Mouse (Mus musculus) C3H10T1/2 (cell line): ENCODE data around the gene Gm3238. TPM values are rescaled to one million over a fixed set of nuclear protein-coding genes. Genes with fewer than 3 reads are reported as not detected.

Source experiments
- polyA plus RNA-seq, 2 experiments: library from polyadenylated mRNA; unstranded; fragments of >200 nt; fragmentation: generic; extraction: Trizol; gene quantifications; one replicate each; pipeline ENCODE4 v1.2.1; 2012; ENCODE audit warnings: missing spikeins in 2 of 2

Gm3238 gene
- not detected for polyA plus RNA-seq

DNA sequence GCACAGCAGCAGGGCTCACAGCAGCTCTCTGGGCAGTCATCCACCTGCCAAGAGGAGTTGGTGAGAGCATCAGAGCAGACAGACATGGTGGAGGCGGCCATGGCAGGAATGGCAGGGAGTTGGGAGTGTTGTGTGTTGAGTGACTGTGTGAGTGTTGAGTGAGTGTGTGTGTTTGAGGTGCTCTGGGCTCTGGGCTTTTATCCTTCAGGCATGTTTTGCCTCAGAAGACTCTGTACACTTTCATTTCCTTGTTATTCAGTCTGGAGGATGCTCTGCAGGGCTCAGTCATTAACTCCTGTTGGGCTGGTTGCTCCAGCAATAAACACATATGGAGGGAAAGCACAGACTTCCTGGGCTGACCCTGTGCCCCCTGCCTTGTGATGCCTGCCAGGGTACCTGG, at the start of gene Gm3238:
Gm3238 (minus strand) TSS at position 101 of the 400 bp plus-strand sequence.

DNA sequence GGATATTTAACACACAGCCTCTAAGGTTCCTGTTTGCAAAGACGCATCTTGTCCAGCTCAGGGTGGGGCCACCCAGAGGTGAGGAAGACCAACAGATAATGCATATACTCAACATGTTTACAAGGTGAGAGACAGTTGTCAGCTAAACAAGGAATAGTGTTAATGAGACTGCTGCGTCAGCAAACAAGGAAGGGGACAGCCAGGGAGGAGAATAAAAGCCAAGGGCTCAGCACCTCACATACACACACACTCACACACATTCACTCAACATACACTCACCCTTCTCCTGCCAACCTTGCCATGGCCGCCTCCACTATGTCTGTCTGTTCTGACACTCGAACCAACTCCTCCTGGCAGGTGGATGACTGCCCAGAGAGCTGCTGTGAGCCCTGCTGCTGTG, 43.3 kb upstream of the Gm3238 start, which contains the start of gene Gm2696:
Gm2696 (plus strand) TSS at position 301 of the 400 bp plus-strand sequence.

DNA sequence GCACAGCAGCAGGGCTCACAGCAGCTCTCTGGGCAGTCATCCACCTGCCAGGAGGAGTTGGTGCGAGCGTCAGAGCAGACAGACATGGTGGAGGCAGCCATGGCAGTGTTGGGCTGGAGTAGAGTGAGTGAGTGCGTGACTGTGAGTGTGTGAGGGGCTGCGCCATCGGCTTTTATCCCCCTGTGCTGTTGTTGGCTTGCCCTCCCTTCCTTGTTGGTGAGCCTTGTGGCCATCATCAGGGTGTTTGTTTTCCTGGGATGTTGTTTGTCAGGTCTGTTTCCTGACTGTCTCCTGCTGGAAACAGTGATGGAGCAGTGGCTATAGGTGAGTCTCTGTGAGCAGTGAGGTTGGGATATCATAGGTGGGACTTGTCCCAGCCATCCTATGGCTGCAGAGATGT, 40.6 kb upstream of the Gm3238 start, which contains the start of gene Gm9507:
Gm9507 (minus strand) TSS at position 101 of the 400 bp plus-strand sequence.

DNA sequence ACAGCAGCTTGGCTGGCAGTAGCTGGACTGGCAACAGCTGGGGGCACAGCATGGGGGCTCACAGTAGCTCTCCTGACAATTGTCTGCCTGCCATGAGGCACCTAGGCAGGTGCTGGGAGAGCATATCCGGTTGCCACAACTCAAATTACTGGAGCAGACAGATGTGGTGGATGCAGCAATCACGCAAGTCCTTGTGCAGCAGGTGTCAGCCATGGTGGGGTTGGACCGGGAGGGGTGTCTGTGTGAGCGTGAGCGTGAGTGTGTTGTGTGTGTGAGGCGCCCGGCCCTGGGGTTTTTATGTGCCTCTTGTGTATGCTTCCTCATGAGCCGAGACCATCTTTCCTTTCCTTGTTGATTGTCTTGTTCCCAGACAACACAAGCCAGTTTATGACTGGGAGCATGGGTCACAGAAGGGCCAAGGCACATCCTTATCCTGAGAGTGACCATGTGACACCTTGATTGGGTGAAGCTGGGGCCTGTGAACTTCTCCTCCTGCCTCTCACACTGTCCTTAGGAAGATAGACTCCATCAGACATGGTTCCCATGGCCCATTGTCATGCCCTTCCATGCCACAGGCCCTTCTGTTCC, 27.9 kb upstream of the Gm3238 start, which contains the start of gene Gm19668:
Gm19668 (minus strand) TSS at position 213 of the 588 bp plus-strand sequence.

DNA sequence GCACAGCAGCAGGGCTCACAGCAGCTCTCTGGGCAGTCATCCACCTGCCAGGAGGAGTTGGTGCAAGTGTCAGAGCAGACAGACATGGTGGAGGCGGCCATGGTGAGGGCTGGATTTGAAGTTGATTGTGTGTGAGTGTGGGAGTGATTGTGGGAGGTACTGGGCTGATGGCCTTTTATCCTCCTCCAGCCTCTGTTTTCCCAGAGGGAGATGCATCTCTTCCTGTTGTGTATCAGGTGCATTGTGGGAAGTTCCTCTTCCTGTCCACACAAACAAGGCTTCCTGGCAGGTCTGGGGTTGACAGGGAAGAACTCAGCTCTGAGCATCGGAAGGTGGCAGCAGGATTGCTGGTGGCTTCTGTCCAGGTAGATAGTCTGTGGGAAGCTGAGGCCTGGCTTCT, 23.9 kb upstream of the Gm3238 start, which contains the start of gene Gm9639:
Gm9639 (minus strand) TSS at position 101 of the 400 bp plus-strand sequence.

DNA sequence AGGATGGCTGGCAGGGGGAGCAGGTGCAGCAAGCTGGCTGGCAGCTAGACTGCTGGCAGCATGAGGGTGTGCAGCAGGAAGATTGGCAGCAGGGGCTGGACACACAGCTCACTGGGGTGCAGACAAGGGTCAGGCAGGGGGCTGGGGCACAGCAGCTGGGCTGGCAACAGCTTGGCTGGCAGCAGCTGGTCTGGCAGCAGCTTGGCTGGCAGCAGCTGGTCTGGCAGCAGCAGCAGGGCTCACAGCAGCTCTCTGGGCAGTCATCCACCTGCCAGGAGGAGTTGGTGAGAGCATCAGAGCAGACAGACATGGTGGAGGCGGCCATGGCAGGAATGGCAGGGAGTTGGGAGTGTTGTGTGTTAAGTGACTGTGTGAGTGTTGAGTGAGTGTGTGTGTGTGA, 16.8 kb upstream of the Gm3238 start, which contains the start of gene Gm7137:
Gm7137 (minus strand) TSS at position 325 of the 400 bp plus-strand sequence.

DNA sequence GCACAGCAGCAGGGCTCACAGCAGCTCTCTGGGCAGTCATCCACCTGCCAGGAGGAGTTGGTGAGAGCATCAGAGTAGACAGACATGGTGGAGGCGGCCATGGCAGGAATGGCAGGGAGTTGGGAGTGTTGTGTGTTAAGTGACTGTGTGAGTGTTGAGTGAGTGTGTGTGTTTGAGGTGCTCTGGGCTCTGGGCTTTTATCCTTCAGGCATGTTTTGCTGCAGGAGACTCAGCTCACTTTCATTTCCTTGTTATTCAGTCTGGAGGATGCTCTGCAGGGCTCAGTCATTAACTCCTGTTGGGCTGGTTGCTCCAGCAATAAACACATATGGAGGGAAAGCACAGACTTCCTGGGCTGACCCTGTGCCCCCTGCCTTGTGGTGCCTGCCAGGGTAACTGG, 11.3 kb upstream of the Gm3238 start, which contains the start of gene Gm3250:
Gm3250 (minus strand) TSS at position 101 of the 400 bp plus-strand sequence.

DNA sequence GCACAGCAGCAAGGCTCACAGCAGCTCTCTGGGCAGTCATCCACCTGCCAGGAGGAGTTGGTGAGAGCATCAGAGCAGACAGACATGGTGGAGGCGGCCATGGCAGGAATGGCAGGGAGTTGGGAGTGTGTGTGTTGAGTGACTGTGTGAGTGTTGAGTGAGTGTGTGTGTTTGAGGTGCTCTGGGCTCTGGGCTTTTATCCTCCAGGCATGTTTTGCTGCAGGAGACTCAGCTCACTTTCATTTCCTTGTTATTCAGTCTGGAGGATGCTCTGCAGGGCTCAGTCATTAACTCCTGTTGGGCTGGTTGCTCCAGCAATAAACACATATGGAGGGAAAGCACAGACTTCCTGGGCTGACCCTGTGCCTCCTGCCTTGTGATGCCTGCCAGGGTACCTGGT, 5.7 kb upstream of the Gm3238 start, which contains the start of gene Gm7138:
Gm7138 (minus strand) TSS at position 101 of the 400 bp plus-strand sequence.

DNA sequence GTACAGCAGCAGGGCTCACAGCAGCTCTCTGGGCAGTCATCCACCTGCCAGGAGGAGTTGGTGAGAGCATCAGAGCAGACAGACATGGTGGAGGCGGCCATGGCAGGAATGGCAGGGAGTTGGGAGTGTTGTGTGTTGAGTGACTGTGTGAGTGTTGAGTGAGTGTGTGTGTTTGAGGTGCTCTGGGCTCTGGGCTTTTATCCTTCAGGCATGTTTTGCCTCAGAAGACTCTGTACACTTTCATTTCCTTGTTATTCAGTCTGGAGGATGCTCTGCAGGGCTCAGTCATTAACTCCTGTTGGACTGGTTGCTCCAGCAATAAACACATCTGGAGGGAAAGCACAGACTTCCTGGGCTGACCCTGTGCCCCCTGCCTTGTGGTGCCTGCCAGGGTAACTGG, 11.5 kb downstream of the Gm3238 start, which contains the start of gene Gm3233:
Gm3233 (minus strand) TSS at position 101 of the 400 bp plus-strand sequence.

DNA sequence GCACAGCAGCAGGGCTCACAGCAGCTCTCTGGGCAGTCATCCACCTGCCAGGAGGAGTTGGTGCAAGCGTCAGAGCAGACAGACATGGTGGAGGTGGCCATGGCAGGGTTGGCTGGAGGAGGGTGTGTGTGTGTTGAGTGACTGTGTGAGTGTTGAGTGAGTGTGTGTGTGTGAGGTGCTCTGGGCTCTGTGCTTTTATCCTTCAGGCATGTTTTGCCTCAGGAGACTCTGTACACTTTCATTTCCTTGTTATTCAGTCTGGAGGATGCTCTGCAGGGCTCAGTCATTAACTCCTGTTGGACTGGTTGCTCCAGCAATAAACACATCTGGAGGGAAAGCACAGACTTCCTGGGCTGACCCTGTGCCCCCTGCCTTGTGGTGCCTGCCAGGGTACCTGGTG, 19.9 kb downstream of the Gm3238 start, which contains the start of gene Gm9736:
Gm9736 (minus strand) TSS at position 101 of the 400 bp plus-strand sequence.

DNA sequence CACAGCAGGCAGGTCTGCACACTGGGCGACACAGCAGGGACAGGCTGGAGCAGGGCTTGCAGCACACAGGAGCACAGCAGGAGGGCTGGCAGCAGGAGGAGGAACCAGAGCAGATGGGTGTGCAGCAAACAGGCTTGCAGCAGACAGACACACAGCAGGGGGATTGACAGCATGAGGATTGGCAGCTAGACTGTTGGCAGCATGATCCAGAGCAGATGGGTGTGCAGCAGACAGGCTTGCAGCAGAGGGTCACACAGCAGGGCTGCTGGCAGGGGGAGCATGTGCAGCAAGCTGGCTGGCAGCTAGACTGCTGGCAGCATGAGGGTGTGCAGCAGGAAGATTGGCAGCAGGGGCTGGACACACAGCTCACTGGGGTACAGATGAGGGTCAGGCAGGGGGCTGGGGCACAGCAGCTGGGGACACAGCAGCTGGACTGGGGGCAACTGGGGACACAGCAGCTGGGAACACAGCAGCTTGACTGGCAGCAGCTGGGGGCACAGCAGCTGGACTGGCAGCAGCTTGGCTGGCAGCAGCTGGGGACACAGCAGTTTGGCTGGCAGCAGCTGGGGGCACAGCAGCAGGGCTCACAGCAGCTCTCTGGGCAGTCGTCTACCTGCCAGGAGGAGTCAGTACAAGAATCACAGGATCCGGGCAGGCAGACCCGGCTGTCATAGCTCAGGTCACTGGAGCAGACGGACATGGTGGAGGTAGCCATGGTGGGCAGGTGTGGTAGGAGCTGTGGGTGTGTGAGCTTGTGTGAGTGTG, 29.0 kb downstream of the Gm3238 start, which contains the start of gene Gm18596:
Gm18596 (minus strand) TSS at position 715 of the 765 bp plus-strand sequence.

DNA sequence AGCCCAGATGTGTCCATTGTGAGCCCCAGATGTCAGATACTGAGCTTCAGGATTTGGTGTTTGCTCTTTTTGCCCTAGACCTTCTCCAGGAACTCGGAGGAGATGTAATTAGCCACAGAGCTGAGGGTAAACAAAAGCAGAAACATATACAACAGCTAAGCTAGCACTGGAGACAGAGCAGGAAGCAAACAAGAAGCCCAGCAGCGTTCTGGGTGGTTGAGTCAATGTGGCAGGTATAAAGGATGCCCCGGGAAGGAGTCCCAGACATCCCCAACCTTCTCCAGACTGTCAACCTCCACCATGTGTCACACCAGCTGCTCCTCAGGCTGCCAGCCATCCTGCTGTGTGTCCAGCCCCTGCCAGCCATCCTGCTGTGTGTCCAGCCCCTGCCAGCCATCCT, 44.9 kb downstream of the Gm3238 start, which contains the start of gene Gm10100:
Gm10100 (plus strand) TSS at position 301 of the 400 bp plus-strand sequence.

Other genes with a start within 250 kb of the Gm3238 start
- under 1 TPM; 0.14 to 0.25 TPM for gene Itgb2, start 241.1 kb downstream of the Gm3238 start, polyA plus RNA-seq
- 100 to 1,000 TPM in 1 of 2 experiments, 10 to 100 TPM in 1; 82.8 to 216 TPM for gene Pttg1ip, start 189.6 kb downstream of the Gm3238 start, polyA plus RNA-seq
- gene Sumo3, start 165.2 kb downstream of the Gm3238 start, polyA plus RNA-seq, result 10 to 100 TPM; 76.2 to 78.6 TPM
- gene Gm49325, start 165.1 kb downstream of the Gm3238 start, polyA plus RNA-seq, result 10 to 100 TPM in 1 of 2 experiments, under 1 TPM in 1; 0.78 to 16.7 TPM
- gene Ube2g2, start 149.1 kb downstream of the Gm3238 start, polyA plus RNA-seq, result 10 to 100 TPM; 39.0 to 44.0 TPM
- gene Tspear, start 84.8 kb downstream of the Gm3238 start, polyA plus RNA-seq, result not detected
- gene Gm19402, start 80.6 kb downstream of the Gm3238 start, polyA plus RNA-seq, result not detected
- gene Gm9508, start 74.1 kb downstream of the Gm3238 start, polyA plus RNA-seq, result not detected
- gene Gm10272, start 64.7 kb downstream of the Gm3238 start, polyA plus RNA-seq, result not detected
- gene Gm10024, start 59.9 kb downstream of the Gm3238 start, polyA plus RNA-seq, result not detected
- not detected for gene Gm10142, start 55.5 kb downstream of the Gm3238 start, polyA plus RNA-seq
- not detected for gene Krtap12-1, start 50.7 kb downstream of the Gm3238 start, polyA plus RNA-seq
- not detected for gene Gm10100, start 44.8 kb downstream of the Gm3238 start, polyA plus RNA-seq
- not detected for gene Gm18596, start 28.7 kb downstream of the Gm3238 start, polyA plus RNA-seq
- not detected for gene Gm9736, start 20.0 kb downstream of the Gm3238 start, polyA plus RNA-seq
- gene Gm3233, start 11.6 kb downstream of the Gm3238 start, polyA plus RNA-seq, result not detected
- gene Gm7138, start 5.6 kb upstream of the Gm3238 start, polyA plus RNA-seq, result not detected
- not detected for gene Gm3250, start 11.2 kb upstream of the Gm3238 start, polyA plus RNA-seq
- not detected for gene Gm7137, start 16.9 kb upstream of the Gm3238 start, polyA plus RNA-seq
- gene Gm9639, start 23.8 kb upstream of the Gm3238 start, polyA plus RNA-seq, result not detected
- not detected for gene Gm19668, start 27.8 kb upstream of the Gm3238 start, polyA plus RNA-seq
- not detected for gene Gm9507, start 40.5 kb upstream of the Gm3238 start, polyA plus RNA-seq
- not detected for gene Gm2696, start 43.4 kb upstream of the Gm3238 start, polyA plus RNA-seq
- gene Krtap10-4, start 55.8 kb upstream of the Gm3238 start, polyA plus RNA-seq, result not detected
- gene Krtap10-10, start 64.6 kb upstream of the Gm3238 start, polyA plus RNA-seq, result not detected
- gene Gm36176, start 75.5 kb upstream of the Gm3238 start, polyA plus RNA-seq, result not detected
- gene Gm10318, start 81.5 kb upstream of the Gm3238 start, polyA plus RNA-seq, result not detected
- not detected for gene Gm3285, start 90.7 kb upstream of the Gm3238 start, polyA plus RNA-seq
- not detected for gene Lrrc3, start 131.2 kb upstream of the Gm3238 start, polyA plus RNA-seq
- gene Trpm2, start 199.2 kb upstream of the Gm3238 start, polyA plus RNA-seq, result under 1 TPM; 0.04 to 0.35 TPM
- 10 to 100 TPM; 35.9 to 36.8 TPM for gene 1810043G02Rik, start 207.2 kb upstream of the Gm3238 start, polyA plus RNA-seq
- gene Pfkl, start 238.8 kb upstream of the Gm3238 start, polyA plus RNA-seq, result 10 to 100 TPM; 46.2 to 73.2 TPM